Mouse (Mus musculus): ENCODE data around the gene Pik3c2b. TPM values are rescaled to one million over a fixed set of nuclear protein-coding genes. Genes with fewer than 3 reads are reported as not detected.

The Pik3c2b gene
- polyA plus RNA-seq, 2 experiments, result 0.48 to 0.76 TPM

GRCm38 (mm10) chr1:133152213-133152612 is 106.7 kb downstream of the Pik3c2b start:
- Histone ChIP-seq H3K27ac (no peak overlapping the region), H3K9ac (replicated peaks) (no peak overlapping the region), H3K4me1 (replicated peaks; ENCODE audit: control insufficient read depth in 2 of 2, insufficient read depth in 2 of 2, low read length in 1 of 2) (no peaks in the 10 kb centered on the region), H3K4me3 (ENCODE audit: insufficient read depth in 1 of 2, low read depth in 2 of 2, low read length in 2 of 2) (no peak overlapping the region), H3K36me3 (replicated peaks; ENCODE audit: control insufficient read depth, insufficient read depth, low read depth) (no peaks in the 10 kb centered on the region), H3K4me2 (ENCODE audit: low read depth) (no peak overlapping the region), H3K9me3 (ENCODE audit: control insufficient read depth, low read length) (no peaks in the 10 kb centered on the region), H3K27me3 (ENCODE audit: control insufficient read depth, insufficient read depth, low read length) (no peaks in the 10 kb centered on the region)
- ATAC-seq (ENCODE audit: insufficient read depth) (no peak), DNase-seq (ENCODE audit: low read depth in 3 of 3, low spot score in 3 of 3) (no peak)
- no peak for TF ChIP-seq CTCF (IDR thresholded peaks at IDR 0.05; ENCODE audit: low read depth)
- no peak for TF ChIP-seq EP300 (IDR thresholded peaks at IDR 0.05; ENCODE audit: low read depth)
- 80% methylated on average over 3 of the region's 3 CpGs for WGBS (ENCODE audit: insufficient replicate concordance)

- Histone ChIP-seq H3K36me3 (replicated peaks; ENCODE audit: control insufficient read depth, insufficient read depth, low read depth) (no peaks in the 10 kb centered on the region), H3K4me3 (ENCODE audit: insufficient read depth in 1 of 2, low read depth in 2 of 2, low read length in 2 of 2) (no peak overlapping the region), H3K9me3 (ENCODE audit: control insufficient read depth, low read length) (no peaks in the 10 kb centered on the region), H3K27ac (no peak overlapping the region), H3K27me3 (ENCODE audit: control insufficient read depth, insufficient read depth, low read length) (peaks cover 4% of the 10 kb centered on the region; the same call in 1 of the 2 replicates), H3K4me1 (replicated peaks; ENCODE audit: control insufficient read depth in 2 of 2, insufficient read depth in 2 of 2, low read length in 1 of 2) (no peaks in the 10 kb centered on the region), H3K4me2 (ENCODE audit: low read depth) (no peak overlapping the region), H3K9ac (replicated peaks) (no peak overlapping the region)
- DNase-seq (ENCODE audit: low read depth in 3 of 3, low spot score in 3 of 3) (no peak), ATAC-seq (ENCODE audit: insufficient read depth) (no peak)
- WGBS (ENCODE audit: insufficient replicate concordance), result 68% methylated on average over 6 of the region's 6 CpGs
- no peak for TF ChIP-seq CTCF (IDR thresholded peaks at IDR 0.05; ENCODE audit: low read depth)
- no peak for TF ChIP-seq EP300 (IDR thresholded peaks at IDR 0.05; ENCODE audit: low read depth)
These were observed 109.8 kb downstream of the Pik3c2b start for GRCm38 (mm10) chr1:133155270-133155669.

Other genes with a start within 250 kb of the Pik3c2b start
- 0.03 and 0.08 TPM in 2 replicates for gene Lrrn2, start 165.4 kb upstream of the Pik3c2b start, polyA plus RNA-seq (2012; rRNA removed)
- 0.04 TPM in 1 of 2 replicates, not detected in the other for gene Lrrn2, start 165.4 kb upstream of the Pik3c2b start, polyA plus RNA-seq (2014; fragmentation: Nextera tagmentation; extraction: Ambion mirVana)
- gene Mdm4, start 15.1 kb upstream of the Pik3c2b start, polyA plus RNA-seq (2012; rRNA removed), result 21.6 and 25.9 TPM in 2 replicates
- 11.6 and 14.4 TPM in 2 replicates for gene Mdm4, start 15.1 kb upstream of the Pik3c2b start, polyA plus RNA-seq (2014; fragmentation: Nextera tagmentation; extraction: Ambion mirVana)
- gene Ppp1r15b, start 85.5 kb downstream of the Pik3c2b start, polyA plus RNA-seq (2012; rRNA removed), result 21.3 and 26.9 TPM in 2 replicates
- 33.4 and 40.5 TPM in 2 replicates for gene Ppp1r15b, start 85.5 kb downstream of the Pik3c2b start, polyA plus RNA-seq (2014; fragmentation: Nextera tagmentation; extraction: Ambion mirVana)
- gene Plekha6, start 118.5 kb downstream of the Pik3c2b start, polyA plus RNA-seq (2012; rRNA removed), result 2.1 and 2.3 TPM in 2 replicates
- gene Plekha6, start 118.5 kb downstream of the Pik3c2b start, polyA plus RNA-seq (2014; fragmentation: Nextera tagmentation; extraction: Ambion mirVana), result 0.81 and 1.3 TPM in 2 replicates